Mouse (Mus musculus) adrenal gland, adult (tissue): ENCODE data around the gene Hilpda.

ENCODE experiments used
- DNase-seq, 2 experiments: peaks; one replicate each; pipeline ENCODE4 v3.0.0; 2022 to 2023; ENCODE audit warnings: low spot score in 1 of 2; ENCODE audit not compliant: inconsistent age in 2 of 2

Gene Hilpda

GRCm38 (mm10) chr6:29276746-29277145 lies 4.5 kb downstream of the Hilpda start:
- no peak for DNase-seq

DNA sequence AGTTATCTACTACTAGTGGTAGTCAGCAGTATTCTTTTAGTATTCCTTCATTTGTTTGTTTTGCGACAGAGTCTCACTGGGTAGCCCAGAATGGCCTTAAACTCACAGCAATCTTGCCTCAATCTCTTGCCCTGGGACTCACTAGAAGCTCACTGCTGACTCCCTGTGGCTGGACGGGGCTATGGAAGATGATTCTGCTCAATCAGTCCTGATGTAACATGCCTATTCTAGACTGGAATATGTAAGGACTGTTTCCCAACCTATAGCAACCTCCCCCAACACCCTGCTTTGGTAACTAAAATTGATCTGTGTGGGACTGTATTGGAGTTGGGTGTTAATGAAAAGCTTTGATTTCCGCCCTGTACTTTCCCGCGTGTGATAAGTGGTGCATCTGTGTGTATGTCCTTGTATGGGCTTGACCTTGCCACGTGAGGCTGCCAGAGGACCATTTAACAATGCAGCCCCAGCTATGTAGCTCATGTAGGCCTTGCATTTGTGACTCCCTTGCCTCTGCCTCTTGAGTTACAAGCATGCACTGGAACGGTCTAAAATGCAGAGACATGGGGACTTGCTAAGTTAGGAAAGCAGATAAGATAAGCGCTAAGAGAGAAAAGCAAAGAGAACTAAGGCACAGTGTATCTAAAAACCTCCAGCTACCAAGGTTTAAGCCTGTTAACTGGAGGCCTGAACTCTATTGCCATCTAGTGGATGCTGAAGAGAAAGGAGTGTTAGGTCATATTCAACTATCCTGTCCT lies 6.4 kb downstream of the Hilpda start:
- DNase-seq, result peak; percentile 21 to 81

DNA sequence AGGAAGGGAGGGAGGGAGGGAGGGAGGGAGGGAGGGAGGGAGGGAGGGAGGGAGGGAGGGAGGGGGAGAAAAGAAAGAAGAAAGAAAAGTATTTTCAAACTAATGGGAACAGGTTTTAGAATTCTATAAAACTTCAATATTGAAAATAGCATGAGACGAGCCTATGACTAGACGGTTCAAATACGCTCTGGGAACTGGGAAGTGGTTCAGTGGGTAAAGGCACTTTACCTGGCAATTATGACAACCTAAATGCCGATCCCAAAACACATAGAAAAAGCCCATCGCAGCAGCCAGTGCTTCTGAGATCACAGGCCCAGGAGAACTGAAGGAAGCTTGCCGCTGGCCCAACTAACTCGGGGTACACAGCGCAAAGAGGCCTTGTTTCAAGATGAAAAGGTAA lies 7.0 kb downstream of the Hilpda start, which contains the start of gene Fam71f2:
TSS of gene Fam71f2 (plus strand) at position 301 of the 400 bp plus-strand sequence.
- no peak for DNase-seq

- DNase-seq, result no peak
Measured at GRCm38 (mm10) chr6:29280671-29281070, 8.4 kb downstream of the Hilpda start.

- no peak for DNase-seq
Measured at GRCm38 (mm10) chr6:29286870-29287269, 14.6 kb downstream of the Hilpda start.

GRCm38 (mm10) chr6:29287481-29287880 lies 15.2 kb downstream of the Hilpda start:
- no peak for DNase-seq

- peak in 1 of 2 experiments; percentile 52 for DNase-seq
Measured at GRCm38 (mm10) chr6:29287944-29288343, 15.7 kb downstream of the Hilpda start.

DNA sequence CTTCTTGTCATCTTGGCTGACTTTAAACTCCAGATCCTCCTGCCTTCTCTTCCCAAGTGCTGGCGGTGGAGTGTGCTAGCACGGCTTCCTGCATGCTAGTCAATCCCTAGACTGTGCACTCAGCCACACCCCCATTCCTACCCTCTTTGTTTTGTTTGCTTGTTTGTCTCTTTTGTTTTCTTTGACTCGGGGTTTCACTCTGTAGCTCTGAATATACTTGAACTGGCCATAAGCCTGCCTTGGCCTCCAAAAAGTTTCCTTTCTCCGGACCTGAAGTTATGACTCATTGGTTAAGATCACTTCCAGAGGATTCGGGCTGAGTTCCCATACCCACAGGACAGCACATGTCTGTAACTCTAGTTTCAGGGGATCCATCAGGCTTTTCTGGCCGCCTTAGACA lies 16.4 kb downstream of the Hilpda start:
- no peak for DNase-seq

DNA sequence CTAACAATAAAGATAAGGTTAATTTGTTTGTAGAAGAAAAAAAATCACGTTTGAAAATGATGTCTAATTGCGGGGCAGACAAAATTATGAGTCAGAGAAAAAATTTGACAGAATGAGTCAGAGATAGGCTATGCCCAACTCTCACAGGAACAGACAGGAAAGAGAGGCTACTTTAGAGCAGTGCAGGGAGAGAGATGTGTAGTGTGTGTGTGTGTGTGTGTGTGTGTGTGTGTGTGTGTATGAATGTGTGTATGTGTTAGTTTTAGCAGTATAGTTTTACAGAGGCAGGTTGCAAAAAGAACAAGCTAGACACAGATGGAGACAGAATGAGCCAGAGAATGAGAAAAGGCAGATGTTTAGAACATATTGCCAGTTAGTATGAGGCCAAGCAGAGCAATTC lies 26.8 kb downstream of the Hilpda start:
- no peak for DNase-seq

GRCm38 (mm10) chr6:29303251-29303650 lies 31.0 kb downstream of the Hilpda start:
- DNase-seq, result no peak

DNA sequence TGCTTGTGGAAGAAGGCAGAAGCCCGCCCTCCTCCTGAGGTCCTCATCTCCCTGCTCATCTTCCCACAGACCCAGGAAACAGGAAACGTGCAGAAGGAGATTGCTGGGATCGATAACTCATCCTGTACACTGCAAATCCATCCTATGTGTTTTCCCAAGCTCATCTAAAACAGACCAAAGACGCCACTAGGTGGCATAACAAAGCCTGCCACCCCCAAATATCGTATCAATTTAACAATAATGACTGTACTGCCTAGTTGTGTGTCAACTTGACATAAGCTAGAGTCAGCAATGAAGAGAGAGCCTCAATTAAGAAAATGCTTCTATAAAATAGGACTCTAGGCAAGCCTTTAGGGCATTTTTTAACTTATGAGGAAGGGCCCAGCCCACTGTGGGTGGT lies 31.4 kb downstream of the Hilpda start:
- DNase-seq, result no peak

- no peak for DNase-seq
Measured at GRCm38 (mm10) chr6:29305462-29305861, 33.2 kb downstream of the Hilpda start.

DNA sequence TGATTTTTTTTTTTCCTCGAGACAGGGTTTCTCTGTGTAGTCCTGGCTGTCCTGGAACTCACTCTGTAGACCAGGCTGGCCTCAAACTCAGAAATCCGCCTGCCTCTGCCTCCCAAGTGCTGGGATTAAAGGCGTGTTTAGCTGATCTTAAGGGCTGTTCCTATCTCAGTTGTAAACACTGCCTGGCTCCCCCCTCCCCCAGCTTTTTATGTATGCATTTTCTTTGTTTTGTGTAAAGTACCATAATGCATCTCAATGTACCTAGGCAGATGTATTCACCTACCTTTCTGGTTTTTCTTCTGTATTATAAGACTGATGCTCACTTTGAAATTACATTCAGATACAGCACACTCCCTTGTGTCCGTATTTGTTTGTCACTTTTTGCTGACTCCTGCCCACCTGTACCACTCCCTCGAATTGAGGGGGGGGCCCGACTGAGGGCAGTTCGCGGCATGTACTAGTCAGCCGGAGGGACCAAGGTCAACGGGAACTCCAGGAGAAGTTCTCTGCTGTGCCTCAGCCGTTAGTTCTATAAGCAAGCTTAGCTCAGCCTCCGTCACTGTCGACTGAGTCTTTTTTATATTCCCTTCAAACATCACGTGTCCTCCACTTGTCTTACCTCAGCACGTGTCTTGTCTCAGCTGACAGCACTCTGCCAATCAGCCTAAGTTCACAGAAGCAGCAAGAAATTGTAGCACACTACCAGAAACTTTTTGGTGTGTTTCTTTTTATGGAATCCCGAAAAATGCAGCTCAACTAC lies 36.7 kb downstream of the Hilpda start:
- no peak for DNase-seq

- no peak for DNase-seq
Measured at GRCm38 (mm10) chr6:29313690-29314202, 41.5 kb downstream of the Hilpda start.

- DNase-seq, result no peak
Measured at GRCm38 (mm10) chr6:29317286-29317685, 45.0 kb downstream of the Hilpda start.

DNA sequence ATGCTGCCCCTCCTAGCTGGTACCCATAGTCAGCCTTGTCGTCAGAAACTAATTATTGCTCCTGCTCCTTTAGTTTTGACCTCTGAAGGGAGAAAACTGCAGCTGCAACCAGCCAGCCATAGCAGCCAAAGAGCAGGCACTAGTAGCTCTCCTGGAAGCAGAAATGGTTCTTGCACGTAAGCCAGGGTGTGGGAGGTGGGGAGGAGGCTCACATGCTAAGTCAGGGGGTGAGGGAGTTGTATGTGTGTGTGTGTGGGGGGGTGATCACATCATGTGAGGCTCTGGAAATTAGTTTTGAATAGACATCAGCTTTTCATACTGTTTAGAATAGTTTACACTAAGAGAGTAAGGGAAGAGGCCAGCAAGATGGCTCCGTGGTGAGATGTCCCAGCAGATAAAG lies 45.7 kb downstream of the Hilpda start:
- DNase-seq, result no peak

DNA sequence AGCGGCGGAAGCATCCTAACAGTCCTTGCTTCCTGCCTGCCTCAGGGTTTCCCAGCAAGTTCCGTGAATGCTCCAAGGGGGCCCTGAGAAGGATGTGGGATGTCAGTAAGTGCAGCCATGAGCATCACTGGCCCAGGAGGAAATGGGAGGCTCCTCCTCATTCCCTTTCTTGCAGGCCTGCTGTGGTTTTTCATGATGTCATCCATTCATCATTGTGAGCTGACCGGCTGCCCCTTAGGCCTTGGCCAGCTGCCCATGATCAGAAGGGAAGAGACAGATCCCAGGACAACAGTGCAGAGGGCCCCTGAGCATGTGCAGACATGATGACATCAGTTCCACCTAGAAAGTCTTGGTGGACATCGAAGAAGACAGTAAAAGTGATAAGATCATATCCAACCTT lies 46.6 kb downstream of the Hilpda start, which contains the start of gene Fam71f1:
TSS of gene Fam71f1 (plus strand) at position 262 of the 400 bp plus-strand sequence.
- peak; percentile 75 to 82 for DNase-seq

- no peak for DNase-seq
Measured at GRCm38 (mm10) chr6:29321586-29321985, 49.3 kb downstream of the Hilpda start.

DNA sequence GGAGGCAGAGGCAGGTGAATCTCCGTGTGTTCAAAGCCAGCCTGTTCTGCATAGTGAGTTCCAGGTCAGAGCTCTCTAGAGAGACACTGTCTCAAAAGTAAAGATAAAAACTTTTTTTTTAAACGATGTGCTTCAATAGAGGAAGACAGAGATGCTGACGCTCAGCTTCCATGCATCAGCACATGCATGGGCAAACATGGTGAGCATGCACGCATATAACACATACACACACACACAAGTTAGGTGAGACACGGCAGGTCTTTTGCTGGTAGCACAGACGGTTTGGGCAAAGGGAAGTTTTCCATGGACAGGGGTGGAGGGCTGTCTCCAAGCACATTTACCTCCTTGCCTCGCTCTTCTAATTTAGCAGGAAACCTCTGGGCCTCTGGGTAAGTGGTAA lies 49.9 kb downstream of the Hilpda start:
- DNase-seq, result no peak

DNA sequence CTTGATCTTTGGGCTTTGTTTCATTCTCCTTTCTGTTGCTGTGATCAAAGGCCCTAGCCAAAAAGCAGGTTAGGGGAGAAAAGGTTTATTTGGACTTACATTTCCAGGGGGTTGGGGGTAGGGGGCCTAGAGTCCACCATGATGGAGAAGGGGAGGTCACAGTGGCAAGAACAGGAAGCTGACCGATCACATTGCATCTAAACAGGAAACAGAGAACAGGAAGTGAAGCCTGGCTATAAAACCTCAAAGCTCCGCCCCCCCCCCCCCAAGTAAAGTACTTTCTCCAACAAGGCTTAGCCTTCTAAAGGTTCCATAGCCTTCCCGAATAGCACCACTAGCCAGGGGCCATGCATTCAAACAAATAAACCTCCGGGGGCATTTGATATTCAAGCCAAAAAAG lies 50.4 kb downstream of the Hilpda start:
- no peak for DNase-seq
